8 mouse cellular contexts compared by ENCODE assay signal in the genomic region with DNA sequence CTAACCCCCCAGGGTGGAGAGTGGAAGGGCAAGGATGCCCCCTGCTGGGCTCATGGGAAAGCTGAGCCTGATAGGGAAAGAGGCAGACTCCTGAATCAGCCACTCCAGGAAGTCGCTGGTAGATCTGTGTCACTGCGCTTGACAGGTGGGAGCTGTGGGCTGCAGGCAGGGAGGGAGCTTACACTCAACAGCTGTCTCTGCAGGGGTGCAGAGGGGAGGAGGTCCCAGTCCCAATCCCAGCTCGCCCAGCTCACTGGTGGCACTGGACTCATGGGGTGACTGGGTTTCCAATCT. TPM values are rescaled to one million over a fixed set of nuclear protein-coding genes. Genes with fewer than 3 reads are reported as not detected.
DNase-seq lines count a peak whose midpoint lies in the region; ATAC-seq lines count a peak whose summit lies in the region.

No protein-coding gene starts in this region.

- peak; percentile 45 for DNase-seq in MN1 (ENCODE audit: low spot score)
- DNase-seq in embryonic facial prominence, embryonic 11.5 days (ENCODE audit: low spot score), result peak; percentile 53
- DNase-seq in heart, postnatal 4 days, result peak; percentile 89
- peak; percentile 67 to 83 for DNase-seq in layer of hippocampus, postnatal 25 days (ENCODE audit: extremely low spot score in 1 of 2, low spot score in 1 of 2)

- peaks cover 56% of the 10 kb centered on the region for H3K27me3 ChIP-seq in forebrain, embryonic 12.5 days
- H3K27me3 ChIP-seq in forebrain, embryonic 15.5 days, result no peaks in the 10 kb centered on the region
- H3K27me3 ChIP-seq in embryonic facial prominence, embryonic 11.5 days (ENCODE audit: control insufficient read depth, insufficient read depth, low read length), result no peaks in the 10 kb centered on the region
- H3K27me3 ChIP-seq in stomach, embryonic 16.5 days (ENCODE audit: control insufficient read depth, insufficient read depth, low read length), result no peaks in the 10 kb centered on the region; the same call in 1 of the 2 replicates

- no peak overlapping the region for H3K4me2 ChIP-seq in forebrain, embryonic 12.5 days
- no peak overlapping the region for H3K4me2 ChIP-seq in forebrain, embryonic 15.5 days (replicated peaks)
- H3K4me2 ChIP-seq in embryonic facial prominence, embryonic 11.5 days (ENCODE audit: low read depth, low read length), result no peak overlapping the region
- H3K4me2 ChIP-seq in stomach, embryonic 16.5 days (ENCODE audit: low read depth, low read length), result no peak overlapping the region

- ATAC-seq in forebrain, embryonic 12.5 days (ENCODE audit: low FRiP score), result peak; percentile 51; the same call in 1 of the 2 replicates
- ATAC-seq in forebrain, embryonic 15.5 days (replicated peaks), result no peak
- no peak for ATAC-seq in embryonic facial prominence, embryonic 11.5 days (replicated peaks; ENCODE audit: insufficient number of reproducible peaks, low FRiP score, low TSS enrichment, low read depth)
- peak; percentile 54 for ATAC-seq in megakaryocyte-erythroid progenitor cell, adult 5-6 weeks (replicated peaks; ENCODE audit: low FRiP score, low TSS enrichment, poor library complexity, severe bottlenecking)
- ATAC-seq in stomach, embryonic 16.5 days (ENCODE audit: insufficient read depth, low FRiP score), result peak; percentile 45; the same call in 1 of the 2 replicates

- peaks cover 4% of the 10 kb centered on the region for H3K4me1 ChIP-seq in forebrain, embryonic 12.5 days
- H3K4me1 ChIP-seq in forebrain, embryonic 15.5 days, result peaks cover 28% of the 10 kb centered on the region
- H3K4me1 ChIP-seq in embryonic facial prominence, embryonic 11.5 days (ENCODE audit: control insufficient read depth, insufficient read depth, low read length), result 0 out of 2 replicates have a peak, but pooled peaks cover 4% of the 10 kb centered on the region
- peaks cover 18% of the 10 kb centered on the region for H3K4me1 ChIP-seq in stomach, embryonic 16.5 days (ENCODE audit: control insufficient read depth, insufficient read depth, low read length)

- H3K9ac ChIP-seq in forebrain, embryonic 12.5 days, result no peak overlapping the region
- H3K9ac ChIP-seq in forebrain, embryonic 15.5 days (replicated peaks), result no peak overlapping the region
- no peak overlapping the region for H3K9ac ChIP-seq in embryonic facial prominence, embryonic 11.5 days (replicated peaks; ENCODE audit: low read length)
- no peak overlapping the region for H3K9ac ChIP-seq in stomach, embryonic 16.5 days (ENCODE audit: low read length)

- no peak overlapping the region for H3K27ac ChIP-seq in forebrain, embryonic 12.5 days
- H3K27ac ChIP-seq in forebrain, embryonic 15.5 days (replicated peaks), result no peak overlapping the region
- no peak overlapping the region for H3K27ac ChIP-seq in embryonic facial prominence, embryonic 11.5 days (replicated peaks; ENCODE audit: low read depth, low read length)
- no peak overlapping the region for H3K27ac ChIP-seq in stomach, embryonic 16.5 days (ENCODE audit: low read length)

- H3K36me3 ChIP-seq in forebrain, embryonic 12.5 days (replicated peaks), result no peaks in the 10 kb centered on the region
- no peaks in the 10 kb centered on the region for H3K36me3 ChIP-seq in forebrain, embryonic 15.5 days
- no peaks in the 10 kb centered on the region for H3K36me3 ChIP-seq in embryonic facial prominence, embryonic 11.5 days (replicated peaks; ENCODE audit: control insufficient read depth, insufficient read depth, low read depth, low read length)
- no peaks in the 10 kb centered on the region for H3K36me3 ChIP-seq in stomach, embryonic 16.5 days (ENCODE audit: control insufficient read depth, insufficient read depth, low read length)

- H3K9me3 ChIP-seq in forebrain, embryonic 12.5 days, result no peaks in the 10 kb centered on the region
- H3K9me3 ChIP-seq in forebrain, embryonic 15.5 days, result no peaks in the 10 kb centered on the region
- no peaks in the 10 kb centered on the region for H3K9me3 ChIP-seq in embryonic facial prominence, embryonic 11.5 days (replicated peaks; ENCODE audit: control insufficient read depth, low read length)
- H3K9me3 ChIP-seq in stomach, embryonic 16.5 days (replicated peaks; ENCODE audit: control insufficient read depth, low read length), result no peaks in the 10 kb centered on the region

- no peak overlapping the region for H3K4me3 ChIP-seq in forebrain, embryonic 12.5 days (replicated peaks)
- no peak overlapping the region for H3K4me3 ChIP-seq in forebrain, embryonic 15.5 days
- H3K4me3 ChIP-seq in embryonic facial prominence, embryonic 11.5 days (ENCODE audit: low read depth, low read length), result no peak overlapping the region
- H3K4me3 ChIP-seq in stomach, embryonic 16.5 days (replicated peaks; ENCODE audit: low read length), result no peak overlapping the region

- WGBS in forebrain, embryonic 12.5 days, result 4% methylated on average over 3 of the region's 3 CpGs
- 8% methylated on average over 3 of the region's 3 CpGs for WGBS in forebrain, embryonic 15.5 days
- WGBS in embryonic facial prominence, embryonic 11.5 days, result 8% methylated on average over 3 of the region's 3 CpGs
- WGBS in stomach, embryonic 16.5 days, result 4% methylated on average over 3 of the region's 3 CpGs

RNA-seq across cellular contexts. Expression of a gene that starts 2.3 kb away (rescaled TPM):
- polyA plus RNA-seq in forebrain, embryonic 12.5 days (2016; fragmentation: Nextera tagmentation; extraction: Ambion mirVana), result 0.19 and 0.36 TPM in 2 replicates
- polyA plus RNA-seq in forebrain, embryonic 15.5 days (2015; fragmentation: Nextera tagmentation; extraction: Ambion mirVana), result 0.63 and 0.69 TPM in 2 replicates
- polyA plus RNA-seq in embryonic facial prominence, embryonic 11.5 days (2014; fragmentation: Nextera tagmentation; extraction: Ambion mirVana), result 0.22 and 0.40 TPM in 2 replicates
- total RNA-seq in heart, postnatal 4 days (2021), result 1 to 10 TPM; 1.3 to 1.7 TPM
- total RNA-seq in layer of hippocampus, postnatal 25 days (2021), result 1 to 10 TPM; 2.0 to 2.4 TPM
- 12.9 and 24.3 TPM in 2 replicates for total RNA-seq in megakaryocyte-erythroid progenitor cell, adult 5-6 weeks (2014; fragmentation: Nextera tagmentation)
- total RNA-seq in megakaryocyte-erythroid progenitor cell, adult 5-6 weeks (2017), result 6.2 and 16.3 TPM in 2 replicates
- 1.4 and 2.0 TPM in 2 replicates for polyA plus RNA-seq in stomach, embryonic 16.5 days (2015; fragmentation: Nextera tagmentation; extraction: Ambion mirVana)

RNA-seq across cellular contexts. Expression of a gene that starts 15.0 kb away (rescaled TPM):
- polyA plus RNA-seq in forebrain, embryonic 12.5 days (2016; fragmentation: Nextera tagmentation; extraction: Ambion mirVana), result 22.3 and 24.4 TPM in 2 replicates
- 25.3 and 27.2 TPM in 2 replicates for polyA plus RNA-seq in forebrain, embryonic 15.5 days (2015; fragmentation: Nextera tagmentation; extraction: Ambion mirVana)
- 22.8 and 25.8 TPM in 2 replicates for polyA plus RNA-seq in embryonic facial prominence, embryonic 11.5 days (2014; fragmentation: Nextera tagmentation; extraction: Ambion mirVana)
- 10 to 100 TPM; 33.9 to 34.9 TPM for total RNA-seq in heart, postnatal 4 days (2021)
- total RNA-seq in layer of hippocampus, postnatal 25 days (2021), result 10 to 100 TPM; 58.3 to 64.5 TPM
- total RNA-seq in megakaryocyte-erythroid progenitor cell, adult 5-6 weeks (2014; fragmentation: Nextera tagmentation), result 14.5 and 20.5 TPM in 2 replicates
- total RNA-seq in megakaryocyte-erythroid progenitor cell, adult 5-6 weeks (2017), result 10.1 and 13.9 TPM in 2 replicates
- polyA plus RNA-seq in stomach, embryonic 16.5 days (2015; fragmentation: Nextera tagmentation; extraction: Ambion mirVana), result 26.0 and 28.5 TPM in 2 replicates

RNA-seq across cellular contexts. Expression of a gene that starts 26.8 kb away (rescaled TPM):
- 0.04 and 0.08 TPM in 2 replicates for polyA plus RNA-seq in forebrain, embryonic 12.5 days (2016; fragmentation: Nextera tagmentation; extraction: Ambion mirVana)
- polyA plus RNA-seq in forebrain, embryonic 15.5 days (2015; fragmentation: Nextera tagmentation; extraction: Ambion mirVana), result 0.43 and 0.48 TPM in 2 replicates
- polyA plus RNA-seq in embryonic facial prominence, embryonic 11.5 days (2014; fragmentation: Nextera tagmentation; extraction: Ambion mirVana), result 0.04 TPM in 1 of 2 replicates, not detected in the other
- 1 to 10 TPM; 1.3 to 1.4 TPM for total RNA-seq in heart, postnatal 4 days (2021)
- total RNA-seq in layer of hippocampus, postnatal 25 days (2021), result 10 to 100 TPM; 17.7 to 17.9 TPM
- not detected in 2 replicates for total RNA-seq in megakaryocyte-erythroid progenitor cell, adult 5-6 weeks (2014; fragmentation: Nextera tagmentation)
- 0.15 and 0.19 TPM in 2 replicates for total RNA-seq in megakaryocyte-erythroid progenitor cell, adult 5-6 weeks (2017)
- polyA plus RNA-seq in stomach, embryonic 16.5 days (2015; fragmentation: Nextera tagmentation; extraction: Ambion mirVana), result 0.06 TPM in 2 replicates

RNA-seq across cellular contexts. Expression of a gene that starts 31.9 kb away (rescaled TPM):
- 2.8 TPM in 2 replicates for polyA plus RNA-seq in forebrain, embryonic 12.5 days (2016; fragmentation: Nextera tagmentation; extraction: Ambion mirVana)
- 1.3 and 1.6 TPM in 2 replicates for polyA plus RNA-seq in forebrain, embryonic 15.5 days (2015; fragmentation: Nextera tagmentation; extraction: Ambion mirVana)
- 0.52 and 0.66 TPM in 2 replicates for polyA plus RNA-seq in embryonic facial prominence, embryonic 11.5 days (2014; fragmentation: Nextera tagmentation; extraction: Ambion mirVana)
- 1 to 10 TPM; 6.6 to 7.4 TPM for total RNA-seq in heart, postnatal 4 days (2021)
- total RNA-seq in layer of hippocampus, postnatal 25 days (2021), result 1 to 10 TPM; 4.9 to 6.7 TPM
- 0.27 and 1.5 TPM in 2 replicates for total RNA-seq in megakaryocyte-erythroid progenitor cell, adult 5-6 weeks (2014; fragmentation: Nextera tagmentation)
- 0.09 and 1.3 TPM in 2 replicates for total RNA-seq in megakaryocyte-erythroid progenitor cell, adult 5-6 weeks (2017)
- 2.9 and 4.0 TPM in 2 replicates for polyA plus RNA-seq in stomach, embryonic 16.5 days (2015; fragmentation: Nextera tagmentation; extraction: Ambion mirVana)

RNA-seq across cellular contexts. Expression of a gene that starts 42.0 kb away (rescaled TPM):
- polyA plus RNA-seq in forebrain, embryonic 12.5 days (2016; fragmentation: Nextera tagmentation; extraction: Ambion mirVana), result not detected in 2 replicates
- not detected in 2 replicates for polyA plus RNA-seq in forebrain, embryonic 15.5 days (2015; fragmentation: Nextera tagmentation; extraction: Ambion mirVana)
- not detected in 2 replicates for polyA plus RNA-seq in embryonic facial prominence, embryonic 11.5 days (2014; fragmentation: Nextera tagmentation; extraction: Ambion mirVana)
- not detected for total RNA-seq in heart, postnatal 4 days (2021)
- not detected for total RNA-seq in layer of hippocampus, postnatal 25 days (2021)
- total RNA-seq in megakaryocyte-erythroid progenitor cell, adult 5-6 weeks (2014; fragmentation: Nextera tagmentation), result not detected in 2 replicates
- total RNA-seq in megakaryocyte-erythroid progenitor cell, adult 5-6 weeks (2017), result not detected in 2 replicates
- 22.2 and 38.3 TPM in 2 replicates for polyA plus RNA-seq in stomach, embryonic 16.5 days (2015; fragmentation: Nextera tagmentation; extraction: Ambion mirVana)

Comparison
In these comparisons a context has a peak if more than half of its experiments do, and no peak if none do; other contexts are left out.
1. ATAC-seq: peak in forebrain, embryonic 12.5 days (single experiment), megakaryocyte-erythroid progenitor cell, adult 5-6 weeks (single experiment) and stomach, embryonic 16.5 days (single experiment); none in forebrain, embryonic 15.5 days (single experiment) and embryonic facial prominence, embryonic 11.5 days (single experiment).
2. Peak in every context shown above with its lines, with median percentiles within 50 percentile points of each other: DNase-seq.